8 mouse cellular contexts compared by ENCODE assay signal in the genomic region with DNA sequence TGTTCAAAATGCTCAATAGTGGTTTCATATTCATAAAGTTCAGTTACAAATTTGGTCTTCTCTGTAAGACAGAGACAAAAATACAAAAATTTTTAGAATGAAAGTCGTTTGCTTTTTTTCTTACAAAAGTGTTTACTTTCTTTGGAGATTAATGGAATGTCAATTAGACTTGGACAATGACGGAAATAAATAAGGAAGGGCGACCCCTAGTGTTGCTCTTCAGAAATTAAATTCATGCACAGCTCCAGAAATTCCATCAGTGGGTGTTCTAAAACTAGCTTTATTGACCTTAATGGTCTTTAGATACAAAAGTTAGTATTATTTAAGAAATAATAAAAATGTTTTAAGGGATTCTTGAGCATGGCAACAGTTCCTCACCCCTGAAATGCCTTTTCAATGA.
DNase-seq lines count a peak whose midpoint lies in the region; ATAC-seq and TF ChIP-seq lines count a peak whose summit lies in the region.

No protein-coding gene starts in this region.

- no peak for ATAC-seq in erythroblast, adult 5-6 weeks (replicated peaks; ENCODE audit: low FRiP score, poor library complexity, severe bottlenecking)

- no peaks in the 10 kb centered on the region for H3K4me1 ChIP-seq in thymus, adult 2 months (replicated peaks; ENCODE audit: control insufficient read depth, insufficient read depth, low read length)

- 9% methylated on average over 3 of the region's 3 CpGs for WGBS in thymus, adult 2 months

- no peaks in the 10 kb centered on the region for H3K27me3 ChIP-seq in thymus, adult 2 months (ENCODE audit: control insufficient read depth, insufficient read depth, low read length)

- H3K4me3 ChIP-seq in left cerebral cortex, adult 2 months: no peak overlapping the region
- no peak overlapping the region for H3K4me3 ChIP-seq in thymus, adult 2 months (ENCODE audit: control insufficient read depth, insufficient read depth, low read length)

- peak; percentile 69 for TF ChIP-seq CTCF in left cerebral cortex, adult 2 months (IDR thresholded peaks at IDR 0.05)
- TF ChIP-seq CTCF in thymus, adult 2 months (IDR thresholded peaks at IDR 0.05; ENCODE audit: borderline replicate concordance, control insufficient read depth, extremely low read depth, insufficient read depth, low read length, poor library complexity): no peak

- H3K36me3 ChIP-seq in thymus, adult 2 months (ENCODE audit: control insufficient read depth, insufficient read depth, low read length): no peaks in the 10 kb centered on the region

- H3K27ac ChIP-seq in left cerebral cortex, adult 2 months: no peak overlapping the region
- no peak overlapping the region for H3K27ac ChIP-seq in thymus, adult 2 months (ENCODE audit: control insufficient read depth, insufficient read depth, low read length)

- peak; percentile 6 for DNase-seq in cerebellum, adult 9-10 months
- no peak for DNase-seq in cerebellum, adult 8-10 months
- DNase-seq in left cerebral cortex, adult 2 months (ENCODE audit: extremely low spot score in 1 of 2, low spot score in 2 of 2): peak in 1 of 2 experiments; percentile 13
- DNase-seq in left cerebral cortex, adult 8-10 months (ENCODE audit: low spot score in 2 of 2): no peak
- DNase-seq in Muller cell, postnatal 12 days (ENCODE audit: inconsistent ontology term): peak; percentile 60
- peak; percentile 3 to 55 for DNase-seq in layer of hippocampus, adult 18-20 months (ENCODE audit: low spot score in 2 of 2)
- DNase-seq in thymus, adult 2 months: no peak

- intact Hi-C loops in left cerebral cortex, adult 2 months (cut with DNase I): loop anchor here (2.0 to 10.0 kb wide), 2 partner anchors 629 to 1083 kb away; no protein-coding TSS in a partner anchor

- no peak for TF ChIP-seq POLR2A in thymus, adult 2 months (IDR thresholded peaks at IDR 0.05; ENCODE audit: control insufficient read depth, extremely low read depth, insufficient read depth, low read length, poor library complexity)

Comparison
In these comparisons a context has a peak if more than half of its experiments do, and no peak if none do; other contexts are left out.
1. DNase-seq: peak in cerebellum, adult 9-10 months (single experiment), Muller cell, postnatal 12 days (single experiment) and layer of hippocampus, adult 18-20 months (2 of 2); none in cerebellum, adult 8-10 months (single experiment), left cerebral cortex, adult 8-10 months (0 of 2) and thymus, adult 2 months (single experiment).